Mouse (Mus musculus) kidney, embryonic 16.5 days (tissue): ENCODE measurements at regions not wholly inside any gene's neighbourhood (a gene's known extent, or its start where the extent isn't known, plus 50 kb on each side); places are given as distances from the start of the nearest gene placed in this dataset.

ENCODE experiments used
- ATAC-seq: fragments of 200-750 bp; cut with Nextera tagmentation; 2 replicates; pipeline ENCODE4 v1.8.0; 2017; ENCODE audit warnings: moderate TSS enrichment; ENCODE audit not compliant: low FRiP score, low TSS enrichment
- H3K27ac ChIP-seq: fragments of 300-500 bp; sonication (generic); 2 replicates; pipeline ENCODE4 v1.5.1; 2014; ENCODE audit warnings: low read length
- H3K27me3 ChIP-seq: fragments of 300-500 bp; sonication (generic); 2 replicates; pipeline ENCODE4 v1.6.1; 2014; ENCODE audit warnings: low read length, control low read depth, mixed read lengths; ENCODE audit not compliant: insufficient read depth
- H3K36me3 ChIP-seq: fragments of 300-500 bp; sonication (generic); 2 replicates; pipeline ENCODE4 v1.6.1; 2014; ENCODE audit warnings: low read length, control low read depth, mixed read lengths; ENCODE audit not compliant: insufficient read depth
- H3K4me1 ChIP-seq: fragments of 300-500 bp; sonication (generic); 2 replicates; pipeline ENCODE4 v1.6.1; 2014; ENCODE audit warnings: low read length, control low read depth, mixed read lengths; ENCODE audit not compliant: insufficient read depth
- H3K4me2 ChIP-seq: fragments of 300-500 bp; sonication (generic); replicated peaks from 2 replicates; pipeline ENCODE4 v1.6.1; 2014; ENCODE audit warnings: low read depth, low read length
- H3K4me3 ChIP-seq: fragments of 300-500 bp; sonication (generic); 2 replicates; pipeline ENCODE4 v1.5.1; 2014; ENCODE audit warnings: mild to moderate bottlenecking, low read length
- H3K9ac ChIP-seq: fragments of 300-500 bp; sonication (generic); replicated peaks from 2 replicates; pipeline ENCODE4 v1.6.1; 2014; ENCODE audit warnings: low read length
- H3K9me3 ChIP-seq: fragments of 300-500 bp; sonication (generic); 2 replicates; pipeline ENCODE4 v1.6.1; 2016; ENCODE audit warnings: low read length, control low read depth
- WGBS: fragments of 180-500 bp; shearing (Covaris S2); extraction: QIAGEN DNeasy Blood & Tissue Kit; methylation state at CpG from one replicate; pipeline ENCODE4 v1.1.7; 2014; 5-methylcytosine and 5-hydroxymethylcytosine counted together

DNA sequence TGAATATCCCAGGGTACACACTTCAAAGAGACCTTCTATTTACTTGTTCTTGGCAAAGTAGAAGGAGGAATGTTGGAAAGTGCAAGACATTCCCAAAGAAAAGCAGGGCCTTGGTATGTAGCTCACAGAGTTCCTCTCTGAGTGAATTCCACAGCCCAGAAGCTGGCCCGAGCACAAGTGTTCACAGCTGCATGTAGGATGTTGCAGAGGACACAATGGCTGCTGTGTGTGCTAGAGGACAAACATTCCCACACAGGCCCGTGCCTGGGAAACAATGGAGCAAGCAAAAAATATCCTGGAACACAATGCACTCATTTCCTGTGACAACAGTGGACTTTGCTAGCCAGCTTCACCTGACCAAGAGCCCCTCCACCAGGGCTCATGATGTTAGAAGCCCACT, 59.9 kb upstream of the Arhgap21 start:
- no peak overlapping the region for H3K27ac ChIP-seq
- H3K4me3 ChIP-seq = no peak overlapping the region
- no peaks in the 10 kb centered on the region for H3K4me1 ChIP-seq
- ATAC-seq = 0 out of 2 replicates have a peak, but pooled peaks have one; percentile 39
- H3K4me2 ChIP-seq = no peak overlapping the region
- H3K27me3 ChIP-seq = no peaks in the 10 kb centered on the region
- H3K36me3 ChIP-seq = no peaks in the 10 kb centered on the region
- H3K9ac ChIP-seq = no peak overlapping the region
- 43% methylated on average over 2 of the region's 2 CpGs for WGBS
- no peaks in the 10 kb centered on the region for H3K9me3 ChIP-seq

GRCm38 (mm10) chr2:21018535-21018934, 49.9 kb upstream of the Arhgap21 start:
- WGBS = 85% methylated on average over 1 of the region's 1 CpGs
- no peak overlapping the region for H3K9ac ChIP-seq
- H3K4me3 ChIP-seq = no peak overlapping the region
- no peak for ATAC-seq
- H3K27ac ChIP-seq = no peak overlapping the region
- H3K4me2 ChIP-seq = no peak overlapping the region
- no peaks in the 10 kb centered on the region for H3K4me1 ChIP-seq
- H3K9me3 ChIP-seq = no peaks in the 10 kb centered on the region
- H3K27me3 ChIP-seq = no peaks in the 10 kb centered on the region; the same call in 1 of the 2 replicates
- H3K36me3 ChIP-seq = no peaks in the 10 kb centered on the region
